Mouse (Mus musculus): ENCODE data around the gene Acap3. TPM values are rescaled to one million over a fixed set of nuclear protein-coding genes. Genes with fewer than 3 reads are reported as not detected.

Gene Acap3
- 23.6 and 27.1 TPM in 2 replicates for total RNA-seq (2021)
- long read RNA-seq, partial matches to known transcripts, result 2 of 12 reads
- long read RNA-seq, other reads (novel, unspliced or antisense), result 10 of 12 reads

DNA sequence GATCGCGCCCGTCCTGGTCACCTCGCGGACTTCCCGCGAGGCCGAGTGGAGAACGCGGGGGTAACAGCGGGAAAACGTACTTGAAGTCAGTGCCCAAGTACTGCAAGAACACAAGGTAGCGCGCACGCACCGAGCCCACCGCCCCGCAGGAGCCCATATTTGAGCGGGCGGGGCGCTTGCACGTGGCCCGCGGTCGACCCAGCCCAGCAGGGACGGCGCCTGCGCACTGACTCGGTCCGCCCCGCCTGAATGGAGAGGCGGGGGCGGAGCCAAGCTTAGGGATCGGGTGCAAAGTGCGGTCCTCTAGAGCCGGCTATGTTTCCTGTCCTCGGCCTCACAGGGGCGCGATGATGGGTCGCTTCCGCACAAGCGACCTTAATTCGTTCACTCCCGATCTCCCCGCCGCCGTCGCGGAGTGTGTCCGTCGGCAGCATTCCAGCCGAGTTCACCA, at the start of gene Acap3, which contains the start of gene Pusl1:
Gene Acap3 (plus strand): TSS at position 272 of the 451 bp plus-strand sequence.
Gene Pusl1 (minus strand): TSS at position 231 of the 451 bp plus-strand sequence.
- DNase-seq, result peak; percentile 98

DNA sequence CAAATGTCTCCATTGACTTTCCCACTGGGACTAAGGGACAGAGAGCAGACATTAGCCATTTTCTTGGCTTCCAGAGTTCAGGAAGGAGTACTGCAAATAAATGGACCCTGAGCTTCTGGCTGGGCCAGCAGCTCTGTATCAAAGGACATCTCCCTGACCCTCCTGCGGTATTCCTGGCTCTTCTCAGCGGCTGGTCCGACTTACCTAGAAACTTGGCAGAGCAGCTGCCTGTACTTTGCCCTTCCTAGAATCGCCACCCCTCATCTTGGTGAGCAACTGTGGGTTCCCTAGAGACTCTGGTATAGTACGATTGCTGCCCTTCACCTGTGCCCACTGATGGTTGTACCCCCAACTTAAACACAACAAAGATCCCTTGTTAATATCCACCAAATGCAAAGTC, 48.4 kb upstream of the Acap3 start:
- DNase-seq, result no peak

DNA sequence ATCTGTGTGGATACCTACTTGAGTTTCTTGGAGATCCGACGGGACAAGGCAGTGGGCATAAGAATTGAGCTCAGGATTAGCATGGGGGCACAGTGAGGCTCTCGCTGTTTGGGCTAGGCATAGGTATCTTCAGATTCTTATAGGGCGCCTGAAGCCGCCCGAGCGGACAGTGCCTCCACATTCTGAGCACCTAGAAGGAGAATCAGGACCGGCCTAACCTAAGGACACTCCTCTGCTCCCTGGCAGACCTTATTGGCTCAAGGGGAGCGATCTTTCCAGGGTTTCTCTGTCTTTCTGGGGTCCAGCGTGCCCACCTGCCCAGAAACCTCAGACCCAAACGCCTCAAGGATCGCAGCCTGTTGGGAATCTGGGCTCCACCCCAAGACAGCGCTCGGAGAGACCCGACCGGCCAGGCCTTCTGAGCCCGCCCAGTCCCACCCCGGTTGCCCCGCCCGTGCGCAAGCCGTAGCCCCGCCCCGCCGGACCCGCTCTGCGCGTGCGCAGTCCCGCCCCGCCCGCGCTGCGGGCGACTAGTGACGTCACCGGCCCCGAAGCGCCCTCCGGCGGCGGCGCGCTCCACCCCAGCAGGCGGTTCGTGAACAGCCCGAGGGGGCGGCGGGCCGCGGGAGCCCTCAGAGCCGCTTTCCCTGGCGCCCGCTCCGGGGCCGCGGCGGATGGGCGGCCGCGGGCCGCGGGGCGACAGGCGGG, 44.6 kb upstream of the Acap3 start, which contains the start of gene Dvl1:
Gene Dvl1 (plus strand): TSS at position 532 of the 708 bp plus-strand sequence.
- DNase-seq, result peak; percentile 99

DNA sequence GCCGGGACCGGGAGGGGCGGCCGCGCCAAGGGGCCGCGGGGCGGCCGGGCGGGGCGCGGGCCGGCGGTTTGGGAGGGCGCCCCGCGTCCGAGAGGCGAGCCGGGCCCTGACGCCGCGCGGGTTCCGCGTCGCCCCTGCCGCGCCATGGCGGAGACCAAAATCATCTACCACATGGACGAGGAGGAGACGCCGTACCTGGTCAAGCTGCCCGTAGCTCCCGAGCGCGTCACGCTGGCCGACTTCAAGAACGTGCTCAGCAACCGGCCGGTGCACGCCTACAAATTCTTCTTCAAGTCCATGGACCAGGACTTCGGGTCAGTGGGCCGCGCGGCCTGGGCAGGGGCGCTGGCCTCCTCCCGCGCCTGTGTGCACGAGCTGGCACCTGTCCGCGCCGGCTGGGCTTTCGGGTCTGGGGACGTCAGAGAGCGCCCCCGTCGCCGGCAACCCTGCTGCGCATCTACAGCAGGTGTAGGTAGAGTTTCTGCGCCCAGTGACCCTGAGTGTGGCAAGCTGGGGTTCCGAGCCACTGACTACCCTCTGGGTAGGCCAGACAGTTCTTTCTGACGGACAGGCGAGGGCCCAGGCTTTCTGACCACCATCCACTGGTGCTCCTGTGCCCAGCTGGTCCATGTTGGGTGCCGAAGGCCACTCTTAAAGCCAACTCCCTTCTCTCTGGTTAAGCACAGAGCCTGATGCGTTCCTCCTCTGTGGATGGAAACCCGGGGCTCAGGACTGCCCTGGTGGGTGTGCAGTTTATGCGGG, 43.9 kb upstream of the Acap3 start:
- peak; percentile 41 for DNase-seq

DNA sequence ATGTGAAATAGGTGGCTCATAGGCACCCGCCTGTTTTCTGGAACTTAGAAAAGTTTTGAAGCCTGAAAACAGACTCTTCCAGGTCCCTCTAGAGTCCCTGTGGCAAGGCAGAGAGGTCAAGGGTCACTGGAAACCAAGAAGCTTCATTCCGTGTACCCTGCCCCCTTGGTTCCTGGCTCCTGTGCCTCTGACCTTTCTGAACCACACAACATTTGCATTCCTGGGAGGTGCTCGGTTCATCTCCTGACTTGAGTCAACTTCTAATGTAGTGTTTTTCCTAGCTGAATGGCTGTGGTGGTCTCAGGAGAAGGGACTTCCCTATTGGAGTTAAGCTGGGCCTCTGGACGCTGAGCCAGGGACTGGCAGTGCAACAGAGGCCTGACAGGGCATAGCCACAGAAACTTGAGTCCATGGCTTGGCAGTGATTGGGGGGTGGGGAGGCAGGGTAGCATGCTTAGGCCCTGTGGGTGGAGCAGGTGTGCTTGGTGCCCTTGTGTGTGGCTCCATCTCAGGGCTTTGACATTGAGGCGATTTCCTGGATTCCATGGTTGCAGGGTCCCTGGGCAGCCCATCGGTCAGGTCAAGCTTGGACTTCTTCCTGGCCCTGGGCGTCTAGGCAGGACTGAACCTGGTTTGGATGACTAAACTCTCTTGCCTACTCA, 43.1 kb upstream of the Acap3 start:
- DNase-seq, result no peak

DNA sequence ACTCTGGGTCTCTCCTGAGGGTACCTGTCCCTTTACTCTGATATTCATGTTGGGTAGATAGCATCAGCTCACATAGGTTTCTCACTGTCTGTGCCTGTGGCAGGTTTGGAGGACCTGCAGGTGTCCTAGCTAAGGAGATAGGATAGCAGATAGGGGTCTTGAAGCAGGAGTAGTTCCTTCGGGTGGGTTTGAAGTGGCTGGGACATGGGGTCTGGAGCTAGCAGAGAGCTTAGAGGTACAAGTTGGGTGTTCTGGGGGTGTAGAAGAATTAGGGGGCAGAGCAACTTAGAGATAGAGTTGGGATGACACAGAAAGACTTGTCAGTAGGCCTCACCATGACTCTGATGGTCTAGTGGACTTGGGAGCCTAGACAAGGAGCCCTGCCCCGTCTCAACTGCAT, 42.2 kb upstream of the Acap3 start:
- DNase-seq, result no peak

DNA sequence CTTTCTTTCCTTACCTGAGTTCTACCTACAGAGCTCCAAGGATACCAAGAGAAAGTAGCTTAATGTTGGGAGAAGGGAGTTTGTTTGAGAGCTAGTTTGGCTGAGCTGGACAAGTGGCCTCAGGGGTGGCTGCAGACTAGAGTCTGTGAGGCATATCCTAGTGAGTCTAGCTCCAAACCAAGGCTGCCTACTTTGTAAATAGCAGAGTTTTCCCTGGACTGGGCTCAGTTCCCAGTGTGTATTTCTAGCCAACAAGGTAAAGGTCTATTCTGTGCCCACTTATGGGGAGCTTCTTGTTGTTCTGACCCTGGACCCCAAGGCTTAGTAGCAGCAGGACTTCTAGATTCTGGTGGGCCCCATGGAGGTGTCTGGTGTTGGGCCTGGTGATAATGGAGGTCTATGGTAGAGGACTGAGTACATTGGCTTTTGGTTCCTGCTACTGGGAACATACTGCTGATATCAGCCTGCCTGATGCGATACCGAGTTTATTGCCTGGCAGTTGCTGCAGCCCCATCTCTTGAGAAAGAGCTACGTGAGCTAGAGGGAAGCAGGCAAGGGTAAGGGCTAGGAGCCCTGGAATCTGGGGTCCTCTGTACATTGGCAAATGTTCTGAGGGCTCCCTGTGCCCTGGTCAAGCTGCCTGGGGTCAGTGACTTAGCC, 41.7 kb upstream of the Acap3 start:
- DNase-seq, result no peak

DNA sequence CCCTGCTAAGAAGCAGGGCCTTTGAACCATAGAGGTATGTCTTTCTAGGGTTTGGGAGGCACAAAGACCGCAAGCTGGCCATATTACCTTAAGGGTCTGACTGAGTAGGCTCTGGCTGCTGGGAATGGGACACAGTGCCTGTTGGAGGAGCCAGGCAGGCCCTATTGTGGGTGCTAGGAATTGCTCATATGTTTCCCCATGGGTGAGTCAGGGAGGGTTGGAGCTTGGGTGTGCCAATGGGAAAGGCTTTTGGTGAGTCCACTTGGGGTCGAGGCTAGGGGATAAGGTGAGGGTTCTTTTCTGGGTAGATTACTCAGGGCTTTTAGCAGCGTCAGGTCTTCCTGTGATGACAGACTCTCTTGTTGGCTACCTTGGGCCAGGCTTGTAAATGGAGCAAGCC, 40.3 kb upstream of the Acap3 start:
- no peak for DNase-seq

DNA sequence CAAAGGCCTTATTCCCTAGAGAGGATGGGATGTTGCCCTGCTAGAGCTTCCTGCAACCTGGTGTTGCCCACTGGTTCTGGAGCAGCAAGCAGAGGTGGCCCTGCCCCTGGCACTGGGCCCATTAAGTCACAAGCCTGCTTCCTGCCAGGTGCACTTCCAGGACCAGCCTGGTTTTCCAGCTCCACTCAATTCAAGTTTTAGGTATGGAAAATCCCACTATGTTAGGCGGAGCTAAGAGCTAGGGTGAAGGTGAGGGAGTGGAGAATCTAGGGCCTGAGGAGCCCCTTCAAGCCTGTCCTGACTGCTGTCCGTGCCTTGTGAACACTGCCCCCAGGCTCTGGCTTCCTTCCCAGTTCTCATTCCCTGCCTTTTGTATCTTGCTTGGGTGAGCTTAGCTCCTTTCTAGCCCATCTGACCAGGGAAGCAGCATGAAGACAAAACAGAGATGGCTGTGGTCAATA, 39.6 kb upstream of the Acap3 start:
- DNase-seq, result no peak

DNA sequence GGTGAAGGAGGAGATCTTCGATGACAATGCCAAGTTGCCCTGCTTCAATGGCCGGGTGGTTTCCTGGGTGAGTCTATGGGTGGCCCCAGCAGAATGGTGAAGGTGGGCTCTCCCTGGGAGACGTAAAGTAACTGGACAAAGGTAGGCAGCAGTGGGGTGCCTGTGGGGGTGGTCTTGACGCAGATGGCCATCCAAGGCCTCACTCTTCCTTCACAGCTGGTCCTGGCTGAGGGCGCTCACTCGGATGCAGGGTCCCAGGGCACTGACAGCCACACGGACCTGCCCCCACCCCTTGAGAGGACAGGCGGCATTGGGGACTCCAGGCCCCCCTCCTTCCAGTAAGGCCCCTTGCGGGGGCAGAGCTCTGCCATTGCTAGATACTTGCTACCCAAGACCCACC, 38.2 kb upstream of the Acap3 start:
- DNase-seq, result no peak

DNA sequence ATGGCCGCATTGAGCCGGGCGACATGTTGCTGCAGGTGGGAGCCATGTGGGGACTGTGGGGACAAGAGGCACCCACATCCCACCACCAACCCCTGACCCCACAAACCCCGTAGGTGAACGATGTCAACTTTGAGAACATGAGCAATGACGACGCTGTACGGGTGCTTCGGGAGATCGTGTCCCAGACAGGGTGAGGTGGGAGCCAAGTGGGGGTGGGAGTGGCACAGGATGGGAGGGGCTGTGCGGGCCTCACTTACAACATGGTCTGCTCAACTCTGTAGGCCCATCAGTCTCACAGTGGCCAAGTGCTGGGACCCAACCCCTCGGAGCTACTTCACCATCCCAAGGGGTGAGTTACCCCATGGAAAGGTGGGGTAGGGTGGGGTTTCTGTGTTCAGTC, 36.6 kb upstream of the Acap3 start:
- DNase-seq, result no peak

DNA sequence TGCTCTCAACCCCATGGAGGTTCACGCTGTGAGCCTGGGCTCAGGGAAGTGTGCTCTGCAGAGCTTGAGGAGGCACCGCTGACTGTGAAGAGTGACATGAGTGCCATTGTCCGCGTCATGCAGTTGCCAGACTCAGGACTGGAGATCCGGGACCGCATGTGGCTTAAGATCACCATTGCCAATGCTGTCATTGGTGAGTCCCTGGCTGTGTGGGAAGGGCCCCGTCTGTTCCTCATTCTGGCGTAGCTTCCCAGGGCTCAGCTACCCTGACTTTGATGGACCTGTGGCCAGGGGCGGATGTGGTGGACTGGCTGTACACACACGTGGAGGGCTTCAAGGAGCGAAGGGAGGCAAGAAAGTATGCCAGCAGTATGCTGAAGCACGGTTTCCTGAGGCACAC, 35.6 kb upstream of the Acap3 start:
- no peak for DNase-seq

DNA sequence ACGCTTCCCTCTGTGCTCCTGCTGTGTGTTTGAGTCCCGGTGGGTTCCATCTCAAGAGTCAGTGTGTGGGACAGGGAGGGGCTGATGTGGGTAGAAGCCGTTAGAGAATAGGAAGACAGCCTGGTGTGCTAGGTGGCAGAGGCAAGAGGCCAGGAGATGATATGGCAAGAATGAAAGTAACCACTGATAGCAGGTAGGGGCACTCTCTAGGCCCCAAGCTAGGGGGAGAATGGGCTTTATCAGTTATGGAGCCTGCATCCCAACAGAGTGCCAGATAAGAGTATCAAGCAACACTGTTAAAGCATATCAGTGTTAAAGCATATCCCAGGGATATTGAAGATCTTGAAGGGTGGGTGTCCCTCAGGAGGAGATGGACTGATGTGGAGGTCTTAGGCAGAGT, 34.7 kb upstream of the Acap3 start:
- DNase-seq, result no peak

DNA sequence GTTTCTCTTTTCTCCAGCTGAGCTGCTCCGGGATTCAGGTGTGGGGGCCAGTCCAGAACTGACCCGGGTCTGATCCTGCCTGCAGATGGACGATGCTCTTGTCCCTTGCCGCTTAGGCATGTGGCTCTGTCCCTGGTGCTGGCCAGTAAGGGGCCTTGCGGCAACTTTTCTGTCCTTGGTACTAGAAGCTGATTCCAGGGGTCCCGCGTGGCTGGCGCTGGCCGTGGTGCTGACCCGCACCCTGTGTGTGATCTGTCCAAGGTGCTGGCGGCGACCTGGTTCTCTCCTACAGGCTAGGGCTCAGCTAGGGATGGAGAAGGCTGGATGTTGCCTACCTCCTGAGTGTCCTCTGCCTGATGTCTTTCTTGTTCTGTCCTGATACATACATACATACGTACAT, 32.3 kb upstream of the Acap3 start:
- peak; percentile 58 for DNase-seq

DNA sequence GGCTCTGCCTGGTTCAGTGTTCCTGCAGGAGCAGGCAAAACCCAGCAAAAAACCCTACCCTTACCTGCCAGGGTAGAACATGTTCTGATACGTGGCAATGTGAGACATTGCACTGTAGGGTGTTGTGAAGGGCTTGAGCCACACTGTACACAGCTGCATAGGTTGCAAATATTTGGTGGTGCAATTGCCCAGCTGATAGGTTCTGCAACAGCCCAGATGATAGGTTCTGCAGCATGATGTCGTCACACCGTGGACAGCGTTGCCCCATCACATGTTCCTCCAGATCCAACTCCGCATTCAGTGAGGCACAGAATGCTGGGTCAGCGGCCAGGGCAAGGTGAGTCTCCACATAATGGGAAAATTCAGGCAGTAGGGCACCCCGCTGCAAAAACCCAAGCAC, 29.8 kb upstream of the Acap3 start:
- DNase-seq, result no peak

DNA sequence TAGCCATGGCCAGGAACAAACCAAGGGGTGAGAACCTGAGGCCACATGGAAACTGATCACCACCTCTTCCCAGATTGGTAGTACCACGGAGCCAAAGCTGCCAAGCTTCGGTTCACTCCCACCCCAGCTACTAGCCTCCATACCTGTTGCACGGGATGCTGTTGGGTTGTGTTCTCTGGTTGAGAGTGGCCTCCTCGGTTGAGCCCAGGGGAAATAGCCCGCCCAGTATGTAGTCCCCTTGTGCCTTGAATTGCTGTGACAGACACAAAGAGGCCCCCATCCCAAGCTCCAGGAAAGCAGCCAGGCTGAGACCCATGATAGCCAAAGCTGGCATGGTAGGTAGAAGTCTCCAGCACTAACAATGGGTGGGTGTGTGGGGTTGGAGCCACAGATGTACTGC, 28.6 kb upstream of the Acap3 start, which contains the start of gene Tas1r3:
Gene Tas1r3 (minus strand): TSS at position 362 of the 400 bp plus-strand sequence.
- no peak for DNase-seq

DNA sequence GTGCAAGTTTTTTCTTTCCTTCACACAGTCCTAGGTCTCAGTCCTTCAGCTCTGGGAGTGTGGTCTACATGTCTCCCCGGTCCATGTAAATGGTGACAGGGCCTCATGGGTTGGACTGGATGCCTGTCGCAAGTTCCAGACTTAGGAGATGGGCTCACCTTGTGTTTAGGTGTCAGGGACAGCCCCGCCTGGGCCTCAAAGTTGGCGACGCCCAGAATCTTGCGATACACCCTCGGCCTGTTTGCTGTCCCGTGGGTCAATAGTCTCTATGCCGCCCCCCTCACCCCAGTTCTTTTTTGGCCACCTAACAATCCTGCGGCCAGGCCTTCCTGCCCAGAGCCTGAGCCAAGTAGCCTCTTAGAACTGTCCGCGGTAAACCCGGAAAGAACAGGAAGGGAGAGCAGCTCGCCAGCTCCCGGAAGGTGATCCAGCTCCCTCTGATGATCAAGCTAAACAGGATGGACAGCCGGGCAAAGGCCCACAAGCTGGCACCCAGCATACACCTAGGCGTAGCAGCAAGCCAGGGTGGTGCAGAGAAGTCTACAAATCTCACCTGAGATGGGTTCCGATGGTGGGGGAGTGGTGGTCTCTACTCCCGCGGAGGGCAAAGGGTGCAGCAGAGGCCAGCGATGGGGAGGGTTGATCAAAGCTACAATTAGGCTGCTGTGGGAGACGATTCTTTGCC, 22.9 kb upstream of the Acap3 start:
- DNase-seq, result no peak

DNA sequence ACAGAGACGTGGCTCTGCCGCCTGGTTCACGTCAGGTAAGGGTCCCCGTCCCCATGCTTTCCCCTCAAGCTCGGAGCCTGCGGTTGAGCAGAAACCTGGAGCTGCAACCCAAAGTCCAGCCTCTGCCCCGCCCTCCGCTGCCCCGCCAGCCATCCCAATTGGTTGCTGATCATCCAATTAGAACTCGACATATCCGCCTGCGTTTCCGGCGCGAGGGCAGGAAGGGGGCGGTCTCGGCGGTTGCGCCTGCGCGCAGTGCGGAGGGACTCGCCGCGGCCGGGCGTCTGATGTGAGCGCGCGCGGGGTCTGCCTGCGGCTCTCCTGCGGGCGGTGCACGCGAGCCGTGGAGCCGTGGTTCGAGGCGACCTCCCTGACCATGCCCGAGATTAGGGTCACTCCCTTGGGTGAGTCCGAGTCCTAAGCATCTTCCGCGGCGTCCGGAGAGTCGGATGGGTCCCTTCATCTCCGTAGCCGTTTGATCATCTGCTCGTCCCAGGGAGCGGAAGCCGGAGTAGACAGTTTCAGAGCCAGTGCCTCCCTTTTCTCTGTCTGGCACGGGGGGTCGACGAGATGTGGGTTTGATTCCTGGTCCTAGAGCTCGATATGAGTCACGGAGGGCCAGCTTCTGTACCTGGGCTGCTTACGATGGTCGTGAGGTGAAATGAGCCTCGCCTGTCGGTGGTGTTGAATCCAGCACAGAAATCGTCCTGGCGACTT, 22.1 kb upstream of the Acap3 start, which contains the start of the genes Cptp and Ints11:
Gene Cptp (minus strand): TSS at position 124 of the 717 bp plus-strand sequence.
Gene Ints11 (plus strand): TSS at position 230 of the 717 bp plus-strand sequence.
- peak; percentile 98 for DNase-seq

DNA sequence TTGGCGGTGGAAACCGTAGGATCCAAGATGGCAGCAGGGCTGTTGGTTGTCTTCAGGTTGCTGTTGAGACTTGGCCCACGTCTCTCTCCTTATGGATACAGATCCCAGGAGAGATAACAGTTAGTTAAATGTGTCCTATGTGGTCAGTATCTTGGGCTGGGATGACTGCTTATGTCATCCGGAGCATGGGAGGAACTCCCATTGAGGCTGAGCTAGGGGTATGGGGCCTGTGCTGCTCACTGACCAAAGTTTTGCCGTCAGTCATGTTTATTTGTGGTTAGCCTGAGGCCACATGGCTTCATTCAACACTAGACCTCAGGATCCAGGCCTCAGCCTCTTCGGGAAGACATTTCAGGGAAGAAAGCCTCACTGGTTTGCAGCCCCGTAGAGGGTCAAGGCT, 20.2 kb upstream of the Acap3 start:
- DNase-seq, result no peak

DNA sequence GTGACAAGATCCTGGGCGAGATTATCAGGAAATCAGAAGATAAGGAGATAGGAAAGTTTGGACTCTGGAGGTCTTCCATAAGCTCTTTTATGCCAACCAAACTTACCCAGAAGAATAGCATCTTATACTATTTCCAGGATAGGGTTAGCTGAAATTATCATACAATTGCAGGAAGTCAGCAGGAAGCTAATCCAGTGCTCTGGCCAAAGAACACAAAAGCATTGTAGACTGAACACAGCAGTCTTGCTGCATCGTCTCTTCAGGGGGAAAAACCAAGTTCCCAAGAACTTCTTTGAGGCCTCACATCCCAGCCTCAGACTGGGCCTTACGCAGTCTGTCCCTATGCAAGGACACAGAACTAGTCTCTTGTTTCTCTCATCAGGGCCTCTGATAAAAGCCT, 8.0 kb upstream of the Acap3 start:
- no peak for DNase-seq

DNA sequence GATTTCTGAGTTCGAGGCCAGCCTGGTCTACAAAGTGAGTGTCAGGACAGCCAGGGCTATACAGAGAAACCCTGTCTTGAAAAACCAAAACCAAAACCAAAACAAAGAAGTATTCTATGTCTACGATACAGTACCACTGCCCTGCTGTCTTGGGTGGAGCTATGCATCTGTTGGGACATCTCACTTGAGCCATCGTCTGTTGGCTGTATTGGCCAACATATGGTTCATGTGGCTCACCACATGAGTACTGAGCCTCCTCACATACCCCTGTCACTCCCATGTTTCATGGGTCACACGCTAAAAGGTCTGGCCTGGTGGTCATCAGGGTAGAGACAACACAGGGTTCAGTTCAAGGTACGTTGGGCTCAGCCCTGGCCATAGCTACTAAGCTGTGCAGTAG, 5.3 kb upstream of the Acap3 start:
- DNase-seq, result no peak

Data from adrenal gland, postnatal 25 days (tissue).